Mouse (Mus musculus) stomach, embryonic 14.5 days (tissue): ENCODE data around the gene Vash2. TPM values are rescaled to one million over a fixed set of nuclear protein-coding genes. Genes with fewer than 3 reads are reported as not detected.

Experiments used
- ATAC-seq: fragments of 200-750 bp; cut with Nextera tagmentation; 2 replicates; pipeline ENCODE4 v1.8.0; 2017; ENCODE audit warnings: low read depth, moderate TSS enrichment; ENCODE audit not compliant: insufficient number of reproducible peaks, insufficient read depth, low FRiP score
- H3K27ac ChIP-seq: fragments of 300-500 bp; sonication (generic); 2 replicates; pipeline ENCODE4 v1.5.1; 2014; ENCODE audit warnings: mild to moderate bottlenecking, low read length, moderate library complexity, mixed read lengths
- H3K27me3 ChIP-seq: fragments of 300-500 bp; sonication (generic); 2 replicates; pipeline ENCODE4 v1.6.1; 2014; ENCODE audit warnings: low read length, control low read depth, mixed read lengths; ENCODE audit not compliant: control insufficient read depth, insufficient read depth
- H3K36me3 ChIP-seq: fragments of 300-500 bp; sonication (generic); 2 replicates; pipeline ENCODE4 v1.6.1; 2014; ENCODE audit warnings: mild to moderate bottlenecking, control low read depth, low read length, moderate library complexity, mixed read lengths; ENCODE audit not compliant: control insufficient read depth, insufficient read depth
- H3K4me1 ChIP-seq: fragments of 300-500 bp; sonication (generic); 2 replicates; pipeline ENCODE4 v1.6.1; 2014; ENCODE audit warnings: low read length, control low read depth, mixed read lengths; ENCODE audit not compliant: control insufficient read depth, insufficient read depth
- H3K4me2 ChIP-seq: fragments of 300-500 bp; sonication (generic); replicated peaks from 2 replicates; pipeline ENCODE4 v1.6.1; 2014; ENCODE audit warnings: low read depth, low read length, control low read depth
- H3K4me3 ChIP-seq: fragments of 300-500 bp; sonication (generic); 2 replicates; pipeline ENCODE4 v1.5.1; 2014; ENCODE audit warnings: low read depth, low read length, control low read depth
- H3K9ac ChIP-seq: fragments of 300-500 bp; sonication (generic); replicated peaks from 2 replicates; pipeline ENCODE4 v1.6.1; 2014; ENCODE audit warnings: low read depth, mild to moderate bottlenecking, control low read depth, low read length, moderate library complexity, mixed read lengths
- H3K9me3 ChIP-seq: fragments of 300-500 bp; sonication (generic); 2 replicates; pipeline ENCODE4 v1.6.1; 2016; ENCODE audit warnings: low read depth, low read length, control low read depth; ENCODE audit not compliant: control insufficient read depth
- WGBS: fragments of 180-500 bp; shearing (Covaris S2); extraction: QIAGEN DNeasy Blood & Tissue Kit; methylation state at CpG from one replicate; pipeline ENCODE4 v1.1.7; 2014; 5-methylcytosine and 5-hydroxymethylcytosine counted together
- polyA plus RNA-seq: library from polyadenylated mRNA; unstranded; fragments of >200 nt; fragmentation: Nextera tagmentation; extraction: Ambion mirVana; gene quantifications from 2 replicates; pipeline ENCODE4 v1.2.1, GENCODE M21; 2014

Gene Vash2
- polyA plus RNA-seq, 1 experiment from 2014 or later: 33.5 TPM

DNA sequence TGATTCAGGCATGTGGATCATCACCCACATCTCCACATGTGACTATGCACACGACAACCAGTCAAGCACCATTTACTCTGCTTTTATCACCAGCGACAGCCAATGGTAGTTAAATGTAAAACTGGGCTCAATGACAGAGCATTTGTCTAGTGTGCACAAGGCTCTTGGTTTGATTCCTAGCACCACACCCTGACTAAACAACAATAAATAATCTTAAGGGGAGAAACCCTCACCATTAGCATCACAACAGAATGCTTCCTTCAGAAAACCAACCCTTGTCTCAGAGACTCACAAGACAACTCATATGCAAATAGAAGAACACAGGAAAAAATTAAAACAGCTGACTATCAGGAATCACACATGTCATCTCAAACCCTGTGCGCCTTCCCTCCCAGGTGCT lies 35.2 kb upstream of the Vash2 start:
- Histone ChIP-seq H3K36me3 (peaks cover 6% of the 10 kb centered on the region; the same call in 1 of the 2 replicates), H3K4me1 (no peaks in the 10 kb centered on the region), H3K27me3 (no peaks in the 10 kb centered on the region), H3K27ac (no peak overlapping the region), H3K9ac (no peak overlapping the region), H3K9me3 (no peaks in the 10 kb centered on the region), H3K4me2 (no peak overlapping the region), H3K4me3 (no peak overlapping the region)
- WGBS: 94% methylated on average over 3 of the region's 3 CpGs
- no peak for ATAC-seq

DNA sequence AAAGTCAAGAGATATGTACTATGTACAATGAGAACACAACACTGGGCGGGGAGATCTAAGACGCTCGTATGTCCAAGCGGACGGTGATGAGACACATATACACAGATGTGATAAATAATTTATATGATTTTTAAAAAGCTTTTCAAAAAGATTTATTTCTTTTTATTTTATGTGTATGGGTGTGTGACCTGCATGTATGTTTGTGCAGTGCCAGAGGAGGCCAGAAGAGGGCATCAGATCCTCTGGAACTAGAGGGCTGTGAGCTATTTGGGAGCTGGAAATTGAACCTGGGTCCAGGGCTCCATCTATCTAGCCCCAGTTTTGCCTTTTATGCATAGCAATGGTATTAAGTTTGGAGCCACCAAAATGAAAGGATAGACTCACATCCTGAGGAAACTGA lies 29.6 kb upstream of the Vash2 start:
- Histone ChIP-seq H3K4me2 (no peak overlapping the region), H3K9ac (no peak overlapping the region), H3K4me1 (no peaks in the 10 kb centered on the region), H3K36me3 (peaks cover 18% of the 10 kb centered on the region), H3K9me3 (no peaks in the 10 kb centered on the region), H3K4me3 (no peak overlapping the region), H3K27me3 (no peaks in the 10 kb centered on the region), H3K27ac (no peak overlapping the region)
- no peak for ATAC-seq
- 98% methylated on average over 5 of the region's 5 CpGs for WGBS

- no peaks in the 10 kb centered on the region for H3K4me1 ChIP-seq
- WGBS: 61% methylated on average over 6 of the region's 6 CpGs
Measured at GRCm38 (mm10) chr1:191002201-191002600, 23.1 kb upstream of the Vash2 start.

GRCm38 (mm10) chr1:191000686-191001085 lies 21.6 kb upstream of the Vash2 start:
- Histone ChIP-seq H3K36me3 (0 out of 2 replicates have a peak, but pooled peaks cover 4% of the 10 kb centered on the region), H3K9me3 (peaks cover 6% of the 10 kb centered on the region; the same call in 1 of the 2 replicates), H3K4me3 (no peak overlapping the region), H3K9ac (no peak overlapping the region), H3K4me1 (no peaks in the 10 kb centered on the region), H3K4me2 (no peak overlapping the region), H3K27ac (no peak overlapping the region), H3K27me3 (no peaks in the 10 kb centered on the region)
- 85% methylated on average over 3 of the region's 3 CpGs for WGBS
- ATAC-seq: no peak

More at GRCm38 (mm10) chr1:191002201-191002600, 23.1 kb upstream of the Vash2 start:
- H3K27ac ChIP-seq: no peak overlapping the region
- H3K4me2 ChIP-seq: no peak overlapping the region
- peaks cover 6% of the 10 kb centered on the region; the same call in 1 of the 2 replicates for H3K9me3 ChIP-seq
- no peak overlapping the region for H3K4me3 ChIP-seq
- no peaks in the 10 kb centered on the region for H3K27me3 ChIP-seq
- no peak overlapping the region for H3K9ac ChIP-seq
- H3K36me3 ChIP-seq: peaks cover 6% of the 10 kb centered on the region; the same call in 1 of the 2 replicates
- ATAC-seq: no peak

- no peaks in the 10 kb centered on the region for H3K27me3 ChIP-seq
- 86% methylated on average over 1 of the region's 1 CpGs for WGBS
- no peak overlapping the region for H3K4me3 ChIP-seq
- H3K9me3 ChIP-seq: peaks cover 6% of the 10 kb centered on the region; the same call in 1 of the 2 replicates
- no peak overlapping the region for H3K9ac ChIP-seq
- no peaks in the 10 kb centered on the region for H3K36me3 ChIP-seq
- no peak overlapping the region for H3K4me2 ChIP-seq
- H3K27ac ChIP-seq: no peak overlapping the region
- no peaks in the 10 kb centered on the region for H3K4me1 ChIP-seq
- ATAC-seq: no peak
Measured at GRCm38 (mm10) chr1:190998027-190998426, 18.9 kb upstream of the Vash2 start.

DNA sequence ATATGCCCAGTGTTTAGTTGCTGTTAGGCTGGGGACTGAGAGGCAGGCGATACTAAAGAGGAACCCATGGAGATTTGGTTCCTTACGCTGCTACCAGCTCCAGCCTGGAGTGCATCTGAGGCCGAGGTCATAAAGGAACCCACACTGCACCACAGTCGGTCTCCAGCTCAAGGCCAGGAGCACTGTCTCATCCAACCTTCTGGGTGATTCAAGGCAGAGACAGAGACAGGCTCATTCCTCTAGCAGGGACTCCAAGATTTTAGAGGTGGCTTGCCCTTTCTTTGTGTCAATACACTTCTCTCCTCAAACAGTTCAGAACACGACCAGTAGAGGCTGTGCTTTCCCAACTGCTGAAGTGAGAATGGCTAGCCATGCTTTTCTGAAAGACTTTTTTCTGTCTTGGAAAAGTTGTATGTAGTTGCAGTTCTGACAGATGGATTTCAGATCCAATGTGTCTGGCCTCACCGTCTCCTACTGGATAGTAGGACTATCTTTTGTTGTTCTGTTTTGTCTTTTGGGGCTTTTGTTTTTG lies 17.3 kb upstream of the Vash2 start:
- Histone ChIP-seq H3K9me3 (peaks cover 6% of the 10 kb centered on the region; the same call in 1 of the 2 replicates), H3K27me3 (no peaks in the 10 kb centered on the region), H3K27ac (no peak overlapping the region), H3K9ac (no peak overlapping the region), H3K4me2 (no peak overlapping the region), H3K4me1 (no peaks in the 10 kb centered on the region), H3K4me3 (no peak overlapping the region), H3K36me3 (no peaks in the 10 kb centered on the region)
- WGBS: 72% methylated on average over 6 of the region's 6 CpGs
- no peak for ATAC-seq

- Histone ChIP-seq H3K4me3 (no peak overlapping the region), H3K4me1 (no peaks in the 10 kb centered on the region), H3K9me3 (peaks cover 6% of the 10 kb centered on the region; the same call in 1 of the 2 replicates), H3K9ac (no peak overlapping the region), H3K4me2 (no peak overlapping the region), H3K27me3 (no peaks in the 10 kb centered on the region), H3K36me3 (no peaks in the 10 kb centered on the region), H3K27ac (no peak overlapping the region)
- ATAC-seq: no peak
- 64% methylated on average over 7 of the region's 7 CpGs for WGBS
Measured at GRCm38 (mm10) chr1:190995548-190995947, 16.5 kb upstream of the Vash2 start.

DNA sequence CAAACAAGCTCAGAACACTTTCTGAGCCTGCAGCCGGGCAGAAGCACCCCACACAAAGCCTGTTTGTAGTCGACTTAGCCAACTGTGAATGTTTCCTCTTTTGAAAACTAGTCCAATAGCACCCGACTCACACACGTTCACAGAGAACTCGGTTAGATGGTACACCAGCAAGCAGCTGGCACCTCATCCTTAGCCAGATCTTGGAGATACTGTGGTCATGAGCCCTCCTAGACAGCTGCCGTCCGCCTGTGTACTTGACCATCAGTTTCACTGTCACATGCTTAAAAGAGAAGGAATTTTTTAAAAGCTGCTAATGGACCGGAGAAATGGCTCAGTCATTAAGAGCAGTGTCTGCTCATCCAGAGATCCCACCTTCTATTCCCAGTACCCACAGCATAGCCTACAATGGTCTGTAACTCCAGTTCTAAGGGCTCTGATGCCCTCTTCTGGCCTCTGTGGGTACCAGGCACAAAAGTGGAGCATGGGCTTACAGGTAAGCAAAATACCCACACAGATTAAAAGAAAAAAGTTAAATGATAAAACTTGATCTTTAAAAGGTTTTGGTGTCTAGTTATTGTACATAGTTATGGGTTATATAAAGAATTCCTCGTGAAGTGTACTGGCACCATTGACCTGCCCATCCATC lies 10.5 kb upstream of the Vash2 start:
- whole genome bisulfite sequencing: 80% methylated on average over 9 of the region's 9 CpGs
- Histone ChIP-seq H3K27me3 (no peaks in the 10 kb centered on the region), H3K4me3 (no peak overlapping the region), H3K27ac (no peak overlapping the region), H3K36me3 (no peaks in the 10 kb centered on the region), H3K9ac (no peak overlapping the region), H3K4me2 (no peak overlapping the region), H3K4me1 (no peaks in the 10 kb centered on the region), H3K9me3 (no peaks in the 10 kb centered on the region)
- ATAC-seq: no peak
